Mouse (Mus musculus) adrenal gland, postnatal 14 days (tissue): ENCODE results near the gene Ankmy1. TPM values are rescaled to one million over a fixed set of nuclear protein-coding genes. Genes with fewer than 3 reads are reported as not detected.
A peak's percentile ranks its signal among the peaks of the same experiment; 100 is the strongest.

Experiments used
- DNase-seq: peaks from one replicate; pipeline ENCODE4 v3.0.0; 2021; ENCODE audit warnings: mixed read lengths
- long read RNA-seq, 2 experiments: library from polyadenylated mRNA; stranded (forward); transcript quantifications; one replicate each; pipeline ENCODE4 v2.0.0; 2021
- total RNA-seq: library from RNA; stranded (reverse); gene quantifications from 2 replicates; pipeline ENCODE4 v1.2.3, GENCODE M21; 2021

Gene Ankmy1
- total RNA-seq, result 0.67 and 0.94 TPM in 2 replicates
- long read RNA-seq, experiment 1, partial matches to known transcripts, result 0 of 1 reads
- long read RNA-seq, experiment 1, other reads (novel, unspliced or antisense), result 1 of 1 reads
- long read RNA-seq, experiment 2, result 0 reads

GRCm38 (mm10) chr1:92902786-92903185 lies at the start of gene Ankmy1:
Gene Ankmy1, minus strand, starts transcription at chr1:92902906.
- DNase-seq, result peak; percentile 78

- no peak for DNase-seq
Measured at GRCm38 (mm10) chr1:92950607-92951006, 47.9 kb upstream of the Ankmy1 start, which contains the start of gene Gpr35. Gene Gpr35, plus strand, starts transcription at chr1:92950865.

- DNase-seq, result peak; percentile 48
Measured at GRCm38 (mm10) chr1:92949426-92949825, 46.7 kb upstream of the Ankmy1 start.

GRCm38 (mm10) chr1:92947966-92948365 lies 45.3 kb upstream of the Ankmy1 start:
- DNase-seq, result no peak

GRCm38 (mm10) chr1:92943219-92943989 lies 40.7 kb upstream of the Ankmy1 start:
- DNase-seq, result no peak

- DNase-seq, result no peak
Measured at GRCm38 (mm10) chr1:92939746-92940145, 37.0 kb upstream of the Ankmy1 start.

- DNase-seq, result no peak
Measured at GRCm38 (mm10) chr1:92937797-92938196, 35.1 kb upstream of the Ankmy1 start.

- DNase-seq, result peak; percentile 1
Measured at GRCm38 (mm10) chr1:92936467-92936866, 33.8 kb upstream of the Ankmy1 start.

GRCm38 (mm10) chr1:92935977-92936376 lies 33.3 kb upstream of the Ankmy1 start:
- DNase-seq, result peak; percentile 4

- peak; percentile 75 for DNase-seq
Measured at GRCm38 (mm10) chr1:92935054-92935962, 32.6 kb upstream of the Ankmy1 start.

- peak; percentile 95 for DNase-seq
Measured at GRCm38 (mm10) chr1:92934182-92934827, 31.6 kb upstream of the Ankmy1 start, which contains the start of gene Capn10. Gene Capn10, plus strand, starts transcription at chr1:92934376.

- DNase-seq, result no peak
Measured at GRCm38 (mm10) chr1:92933611-92934010, 30.9 kb upstream of the Ankmy1 start.

- no peak for DNase-seq
Measured at GRCm38 (mm10) chr1:92930171-92930706, 27.5 kb upstream of the Ankmy1 start.

- DNase-seq, result no peak
Measured at GRCm38 (mm10) chr1:92921496-92921895, 18.8 kb upstream of the Ankmy1 start.

GRCm38 (mm10) chr1:92920474-92921200 lies 17.9 kb upstream of the Ankmy1 start:
- no peak for DNase-seq

- DNase-seq, result no peak
Measured at GRCm38 (mm10) chr1:92919775-92920174, 17.1 kb upstream of the Ankmy1 start.

GRCm38 (mm10) chr1:92919151-92919550 lies 16.4 kb upstream of the Ankmy1 start:
- no peak for DNase-seq

- DNase-seq, result peak; percentile 3
Measured at GRCm38 (mm10) chr1:92916725-92917124, 14.0 kb upstream of the Ankmy1 start.

- peak; percentile 24 for DNase-seq
Measured at GRCm38 (mm10) chr1:92914993-92915392, 12.3 kb upstream of the Ankmy1 start.

- peak; percentile 43 for DNase-seq
Measured at GRCm38 (mm10) chr1:92914239-92914638, 11.5 kb upstream of the Ankmy1 start.

GRCm38 (mm10) chr1:92912286-92912685 lies 9.6 kb upstream of the Ankmy1 start:
- DNase-seq, result no peak
